Mouse (Mus musculus): ENCODE measurements at regions not wholly inside any gene's neighbourhood (a gene's known extent, or its start where the extent isn't known, plus 50 kb on each side); places are given as distances from the start of the nearest gene placed in this dataset.

DNA sequence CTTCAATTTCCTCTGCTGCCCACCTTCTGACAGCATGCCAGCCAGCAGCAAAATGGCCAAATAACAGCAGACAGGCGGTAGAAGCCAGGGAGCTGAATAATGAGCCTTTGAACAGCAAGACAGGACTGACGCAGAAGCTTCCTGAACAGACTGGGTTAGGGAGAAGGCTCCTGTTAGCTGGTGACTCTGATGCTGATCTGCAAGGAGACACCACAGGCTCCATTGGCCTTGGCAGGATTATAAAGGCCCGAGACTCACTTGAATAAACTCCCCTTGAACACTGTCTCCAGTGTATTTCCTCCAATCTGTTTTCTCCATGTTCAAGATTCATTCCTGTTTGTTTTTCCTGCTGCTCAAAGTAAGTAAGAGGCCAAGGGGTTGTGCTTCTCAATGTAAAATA lies 74.1 kb upstream of the Snrpb2 start:
- no peaks in the 10 kb centered on the region for H3K9me3 ChIP-seq (replicated peaks; ENCODE audit: insufficient read depth, low read length)
- H3K27ac ChIP-seq (ENCODE audit: control insufficient read depth, low read depth, low read length), result no peak overlapping the region
- H3K27me3 ChIP-seq (ENCODE audit: control insufficient read depth in 1 of 2, insufficient read depth in 2 of 2, low read length in 2 of 2), result no peaks in the 10 kb centered on the region
- no peak for TF ChIP-seq USF1 (IDR thresholded peaks at IDR 0.05; ENCODE audit: low read depth, low read length)
- TF ChIP-seq NRF1 (IDR thresholded peaks at IDR 0.05; ENCODE audit: insufficient read depth, low read depth, low read length, poor library complexity, severe bottlenecking), result no peak
- no peak for TF ChIP-seq CHD2 (IDR thresholded peaks at IDR 0.05; ENCODE audit: low read length)
- no peak for TF ChIP-seq RCOR1 (IDR thresholded peaks at IDR 0.05; ENCODE audit: low read depth, low read length)
- TF ChIP-seq ELF1 (IDR thresholded peaks at IDR 0.05; ENCODE audit: low read depth, low read length), result no peak
- no peak for TF ChIP-seq POLR2AphosphoS5 (IDR thresholded peaks at IDR 0.05; ENCODE audit: borderline replicate concordance, low read depth, low read length)
- TF ChIP-seq MAZ (IDR thresholded peaks at IDR 0.05; ENCODE audit: low read depth, low read length), result no peak
- no peak for TF ChIP-seq EP300 (IDR thresholded peaks at IDR 0.05; ENCODE audit: low read depth in 1 of 2, low read length in 2 of 2)
- TF ChIP-seq ZC3H11A (IDR thresholded peaks at IDR 0.05; ENCODE audit: low read depth, low read length), result no peak
- no peak for TF ChIP-seq CTCF (IDR thresholded peaks at IDR 0.05 in 2 of 3, conservative IDR thresholded peaks at IDR 0.05 in 1 of 3; ENCODE audit: control insufficient read depth in 1 of 3, insufficient read depth in 1 of 3, low read depth in 2 of 3, low read length in 3 of 3, poor library complexity in 1 of 3, severe bottlenecking in 1 of 3)
- TF ChIP-seq BHLHE40 (IDR thresholded peaks at IDR 0.05; ENCODE audit: borderline replicate concordance, low read depth, low read length), result no peak
- TF ChIP-seq MYB (IDR thresholded peaks at IDR 0.05; ENCODE audit: low read depth, low read length), result no peak
- no peak for TF ChIP-seq POLR2A (IDR thresholded peaks at IDR 0.05; ENCODE audit: control insufficient read depth in 1 of 2, insufficient read depth in 1 of 2, low read depth in 1 of 2, low read length in 2 of 2, poor library complexity in 1 of 2)
- TF ChIP-seq MYC (IDR thresholded peaks at IDR 0.05; ENCODE audit: low read depth, low read length), result no peak
- no peak for TF ChIP-seq HCFC1 (IDR thresholded peaks at IDR 0.05; ENCODE audit: low read depth, low read length)
- TF ChIP-seq MAX (IDR thresholded peaks at IDR 0.05; ENCODE audit: low read length), result no peak
- no peak for TF ChIP-seq TCF12 (IDR thresholded peaks at IDR 0.05; ENCODE audit: low read depth, low read length)
- no peak for TF ChIP-seq SIN3A (IDR thresholded peaks at IDR 0.05; ENCODE audit: low read length)
- no peaks in the 10 kb centered on the region for H3K36me3 ChIP-seq (ENCODE audit: control insufficient read depth in 1 of 2, insufficient read depth in 2 of 2, low read length in 2 of 2)
- H3K79me2 ChIP-seq (ENCODE audit: control insufficient read depth, insufficient read depth, low read length, poor library complexity), result no peaks in the 10 kb centered on the region
- H3K9ac ChIP-seq (ENCODE audit: control insufficient read depth, low read depth, low read length, poor library complexity, severe bottlenecking), result no peak overlapping the region
- DNase-seq (ENCODE audit: low read depth, low spot score), result no peak
- H3K4me1 ChIP-seq (ENCODE audit: control insufficient read depth in 1 of 2, insufficient read depth in 2 of 2, low read length in 2 of 2), result no peaks in the 10 kb centered on the region
- no peak overlapping the region for H3K4me3 ChIP-seq (ENCODE audit: control insufficient read depth in 1 of 2, insufficient read depth in 1 of 2, low read depth in 2 of 2, low read length in 2 of 2)

DNA sequence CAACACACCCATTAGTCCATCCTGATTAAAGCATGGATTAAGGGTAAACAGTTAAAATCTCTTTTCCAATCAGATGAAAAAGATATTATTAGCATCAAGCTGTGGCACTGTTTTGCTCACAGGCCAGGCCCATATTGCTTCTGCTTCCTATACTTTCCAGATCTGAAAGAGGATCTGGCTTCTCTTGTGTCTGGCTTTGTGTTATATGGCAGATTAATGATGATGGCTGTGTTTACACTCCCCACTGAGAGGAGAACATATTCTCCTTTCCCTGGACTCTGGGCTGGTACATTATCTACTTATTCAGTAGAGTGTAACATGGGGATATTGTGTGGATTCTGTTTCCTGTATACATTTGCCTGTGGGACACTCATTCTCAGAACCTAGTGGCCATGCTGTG lies 66.8 kb upstream of the Snrpb2 start:
- Histone ChIP-seq H3K4me1 (ENCODE audit: control insufficient read depth in 1 of 2, insufficient read depth in 2 of 2, low read length in 2 of 2) (no peaks in the 10 kb centered on the region), H3K9ac (ENCODE audit: control insufficient read depth, low read depth, low read length, poor library complexity, severe bottlenecking) (no peak overlapping the region), H3K36me3 (ENCODE audit: control insufficient read depth in 1 of 2, insufficient read depth in 2 of 2, low read length in 2 of 2) (no peaks in the 10 kb centered on the region), H3K27me3 (ENCODE audit: control insufficient read depth in 1 of 2, insufficient read depth in 2 of 2, low read length in 2 of 2) (no peaks in the 10 kb centered on the region; a peak in 1 of 4 replicates), H3K79me2 (ENCODE audit: control insufficient read depth, insufficient read depth, low read length, poor library complexity) (no peaks in the 10 kb centered on the region), H3K27ac (ENCODE audit: control insufficient read depth, low read depth, low read length) (no peak overlapping the region), H3K9me3 (replicated peaks; ENCODE audit: insufficient read depth, low read length) (no peaks in the 10 kb centered on the region), H3K4me3 (ENCODE audit: control insufficient read depth in 1 of 2, insufficient read depth in 1 of 2, low read depth in 2 of 2, low read length in 2 of 2) (no peak overlapping the region)
- no peak for DNase-seq (ENCODE audit: low read depth, low spot score)
- TF ChIP-seq MXI1 (IDR thresholded peaks at IDR 0.05; ENCODE audit: low read depth, low read length) (no peak), KAT2A (conservative IDR thresholded peaks at IDR 0.05; ENCODE audit: low read depth, low read length) (no peak), SIN3A (IDR thresholded peaks at IDR 0.05; ENCODE audit: low read length) (no peak), RCOR1 (IDR thresholded peaks at IDR 0.05; ENCODE audit: low read depth, low read length) (no peak), ETS1 (IDR thresholded peaks at IDR 0.05; ENCODE audit: low read depth, low read length) (no peak), EP300 (IDR thresholded peaks at IDR 0.05; ENCODE audit: low read depth in 1 of 2, low read length in 2 of 2) (no peak), TBP (IDR thresholded peaks at IDR 0.05; ENCODE audit: low read depth, low read length) (no peak), MEF2A (IDR thresholded peaks at IDR 0.05; ENCODE audit: extremely low read depth, insufficient replicate concordance, low read depth, low read length, poor library complexity, severe bottlenecking) (no peak), CHD2 (IDR thresholded peaks at IDR 0.05; ENCODE audit: low read length) (no peak), E2F4 (IDR thresholded peaks at IDR 0.05; ENCODE audit: borderline replicate concordance, low read depth, low read length) (no peak), TCF12 (IDR thresholded peaks at IDR 0.05; ENCODE audit: low read depth, low read length) (no peak), ZKSCAN1 (IDR thresholded peaks at IDR 0.05; ENCODE audit: low read depth, low read length) (no peak), JUND (IDR thresholded peaks at IDR 0.05; ENCODE audit: low read depth, low read length) (no peak), CHD1 (IDR thresholded peaks at IDR 0.05; ENCODE audit: low read depth, low read length) (no peak), POLR2AphosphoS5 (IDR thresholded peaks at IDR 0.05; ENCODE audit: borderline replicate concordance, low read depth, low read length) (no peak), USF2 (IDR thresholded peaks at IDR 0.05; ENCODE audit: borderline replicate concordance in 1 of 2, insufficient read depth in 1 of 2, low read depth in 1 of 2, low read length in 2 of 2) (no peak)

Measured in MEL (cell line).